Mouse (Mus musculus) heart, postnatal 0 days (tissue): ENCODE measurements around the gene Fat3.

Experiments
- CTCF ChIP-seq: IDR thresholded peaks from 2 replicates; pipeline ENCODE4 v1.5.1; 2016; ENCODE audit warnings: antibody characterized with exemption, control low read depth, low read depth
- EP300 ChIP-seq: IDR thresholded peaks from 2 replicates; pipeline ENCODE4 v1.6.1; 2016; ENCODE audit warnings: antibody characterized with exemption, low read depth

GRCm38 (mm10) chr9:16062472-16062871 lies 438.6 kb downstream of the Fat3 start:
- TF ChIP-seq EP300 (no peak), CTCF (no peak)
